Mouse (Mus musculus): ENCODE data around the gene Plcxd1.
A peak's percentile ranks its signal among the peaks of the same experiment; 100 is the strongest.
"Not testable (repeated sequence)": the region's sequence is repeated elsewhere in the genome, so short reads cannot be mapped to it uniquely, and the experiment has no call there.

Gene Plcxd1

DNA sequence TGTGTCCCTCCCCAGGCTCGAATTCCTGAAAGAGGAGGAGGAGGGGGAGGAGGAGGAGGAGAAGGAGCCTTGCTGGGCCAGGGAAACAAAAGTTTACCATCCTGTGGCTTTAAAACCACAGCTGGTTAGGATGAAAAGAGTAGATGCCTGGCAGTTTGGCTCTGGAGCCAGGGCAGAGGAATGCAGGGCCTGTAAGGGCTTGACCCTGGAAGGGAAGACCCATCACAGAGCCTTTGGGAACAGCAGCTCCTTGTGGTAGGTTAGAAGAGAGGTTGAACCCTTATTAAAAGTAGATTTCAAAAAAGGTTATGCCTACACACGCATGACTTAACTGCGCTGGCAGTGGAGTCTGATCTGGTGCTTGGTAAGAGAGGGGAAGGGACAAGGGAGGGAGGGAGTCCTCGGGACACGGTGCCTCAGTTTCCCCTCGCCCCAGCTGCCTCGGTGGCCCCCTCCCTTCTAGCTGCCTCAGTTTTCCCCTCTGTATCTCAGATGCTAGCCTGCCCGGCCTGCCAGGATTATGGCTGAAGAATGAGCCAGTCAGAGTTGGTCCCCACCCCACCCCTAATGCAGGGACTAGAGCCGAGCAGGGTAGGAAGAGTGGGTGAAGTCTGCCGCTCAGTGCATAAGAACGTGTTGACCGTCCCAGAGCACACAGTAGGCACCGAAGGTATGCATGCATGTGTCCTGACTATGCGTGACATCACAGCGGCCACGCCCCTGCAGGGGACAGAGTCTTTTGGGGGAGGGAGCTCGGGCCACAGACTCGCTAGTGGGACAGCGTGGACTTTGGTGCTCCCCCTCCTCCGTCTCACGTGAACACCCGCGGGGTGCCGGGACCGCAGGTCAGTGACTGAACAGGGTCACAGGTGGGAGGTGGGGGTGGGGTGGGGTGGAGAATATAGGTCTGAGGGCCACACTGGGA, at the start of gene Plcxd1:
TSS of gene Plcxd1 (plus strand) at position 314 of the 925 bp plus-strand sequence.
- no peak for DNase-seq

DNA sequence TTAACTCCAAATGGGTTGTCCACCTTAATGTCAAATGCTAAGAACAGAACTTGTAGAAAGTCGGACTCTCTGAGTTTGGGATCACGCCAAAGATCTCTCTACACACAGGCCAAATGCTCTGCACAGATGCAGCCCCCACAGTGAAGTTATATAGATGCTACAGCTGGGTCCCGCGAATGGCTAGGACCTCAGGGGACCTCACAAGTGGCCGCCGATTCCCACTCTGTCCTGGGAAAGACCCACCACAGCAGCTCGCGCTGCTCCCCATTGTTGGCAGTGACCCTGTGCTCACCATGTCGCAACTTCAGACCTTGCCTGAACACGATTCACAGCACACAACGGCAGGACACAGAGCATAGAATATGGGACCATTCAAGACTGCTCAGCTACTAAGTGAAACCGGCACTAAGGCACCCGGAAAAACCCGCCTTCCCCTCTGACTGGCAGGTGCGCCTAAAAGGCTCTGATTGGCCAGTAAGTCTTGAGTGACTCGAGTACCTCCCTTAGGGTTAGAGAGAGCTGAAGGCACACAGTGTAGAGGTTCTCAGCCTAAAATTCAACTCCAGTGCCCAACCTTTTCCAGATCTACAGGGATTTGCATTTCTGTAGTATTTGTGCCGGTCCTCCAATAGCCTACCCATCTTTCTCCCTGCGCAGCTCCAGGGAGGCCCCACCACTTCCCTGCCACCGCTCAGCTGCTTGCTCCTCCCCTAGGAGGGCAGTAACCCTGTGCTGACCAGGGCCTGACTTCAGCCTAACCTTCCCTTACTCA, 41.9 kb upstream of the Plcxd1 start:
- peak; percentile 99 for DNase-seq

DNA sequence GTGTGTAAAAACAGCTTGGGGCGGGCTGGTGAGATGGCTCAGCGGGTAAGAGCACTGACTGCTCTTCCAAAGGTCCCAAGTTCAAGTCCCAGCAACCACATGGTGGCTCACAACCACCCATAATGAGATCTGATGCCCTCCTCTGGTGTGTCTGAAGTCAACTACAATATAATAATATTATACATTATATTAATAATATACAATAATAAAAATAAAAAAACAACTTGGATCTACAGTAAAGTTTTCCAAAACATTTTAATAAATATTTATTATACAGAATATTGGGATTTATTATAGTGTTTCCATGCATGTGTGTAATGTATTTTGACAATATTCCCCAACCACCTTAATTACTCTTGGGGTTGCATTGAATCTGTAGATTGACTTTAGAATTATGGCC, 27.4 kb upstream of the Plcxd1 start, which contains the start of gene Gm17655:
TSS of gene Gm17655 (minus strand) at position 101 of the 400 bp plus-strand sequence.
- not testable (repeated sequence) for DNase-seq

DNA sequence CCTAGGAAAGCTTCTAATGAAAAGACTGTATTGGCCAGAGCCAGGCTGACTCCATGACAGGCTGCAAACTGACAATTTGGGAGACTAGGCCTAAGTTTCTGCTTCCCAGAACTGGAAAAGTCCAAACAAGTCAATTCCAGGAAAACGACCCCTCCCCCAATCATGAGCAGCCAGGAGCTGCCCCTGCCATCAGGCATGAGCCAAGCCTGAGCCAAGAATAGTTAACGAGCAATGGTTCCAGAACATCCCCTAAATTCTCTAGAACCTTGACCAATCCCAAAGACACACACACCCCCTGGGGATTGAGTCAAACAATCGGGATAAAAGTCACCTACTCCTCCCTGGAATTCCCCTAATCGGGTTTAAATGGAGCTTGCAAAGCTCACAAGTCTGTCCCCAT, 16.8 kb upstream of the Plcxd1 start:
- no peak for DNase-seq

DNA sequence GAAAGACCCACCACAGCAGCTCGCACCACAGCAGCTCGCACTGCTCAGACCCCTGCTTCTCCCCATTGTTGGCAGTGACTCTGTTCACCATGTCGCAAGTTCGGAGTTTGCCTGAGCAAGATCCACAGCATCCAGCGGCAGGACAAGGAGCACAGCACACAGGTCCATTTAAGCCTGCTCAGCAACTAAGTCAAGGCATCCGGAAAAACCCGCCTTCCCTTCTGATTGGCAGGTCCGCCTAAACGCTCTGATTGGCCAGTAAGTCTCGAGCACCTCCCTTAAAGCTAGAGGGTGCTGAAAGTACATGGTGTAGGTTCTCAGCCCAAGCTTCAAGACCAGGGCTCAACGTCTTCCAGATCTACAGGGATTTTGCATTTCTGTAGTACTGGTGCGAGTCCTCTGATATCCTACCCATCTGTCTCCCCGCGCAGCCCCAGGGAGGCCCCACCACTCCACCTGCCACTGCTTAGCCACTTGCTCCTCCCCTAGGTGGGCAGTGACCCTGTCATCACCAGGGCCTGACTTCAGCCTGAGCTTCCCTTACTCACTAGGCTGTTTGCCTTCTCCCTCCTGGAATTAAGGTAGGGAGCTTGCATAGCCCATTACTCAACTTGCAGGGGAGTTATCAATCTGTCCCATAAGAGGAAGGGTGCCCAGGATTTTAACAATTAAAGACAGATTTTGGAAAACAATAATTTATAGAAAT, 13.5 kb upstream of the Plcxd1 start:
- DNase-seq = peak; percentile 52

DNA sequence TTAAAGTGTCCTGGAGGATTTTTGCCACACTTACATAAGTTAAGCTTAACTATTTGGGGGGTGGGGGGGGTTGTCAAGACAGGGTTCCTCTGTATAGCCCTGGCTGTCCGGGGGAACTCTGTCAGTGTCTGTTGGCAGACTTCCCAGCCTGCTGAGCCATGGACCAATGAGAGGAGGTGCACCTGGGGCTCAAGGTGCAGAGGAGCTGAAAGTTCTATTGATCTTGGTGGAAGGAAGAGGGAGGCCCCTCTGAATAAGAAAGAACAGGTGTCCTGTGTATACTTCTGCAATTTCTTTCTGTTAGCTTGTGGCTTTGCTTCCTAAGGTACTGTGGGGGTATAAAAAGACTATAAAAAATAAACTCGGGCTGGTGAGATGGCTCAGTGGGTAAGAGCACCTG, 8.2 kb upstream of the Plcxd1 start:
- no peak for DNase-seq

DNA sequence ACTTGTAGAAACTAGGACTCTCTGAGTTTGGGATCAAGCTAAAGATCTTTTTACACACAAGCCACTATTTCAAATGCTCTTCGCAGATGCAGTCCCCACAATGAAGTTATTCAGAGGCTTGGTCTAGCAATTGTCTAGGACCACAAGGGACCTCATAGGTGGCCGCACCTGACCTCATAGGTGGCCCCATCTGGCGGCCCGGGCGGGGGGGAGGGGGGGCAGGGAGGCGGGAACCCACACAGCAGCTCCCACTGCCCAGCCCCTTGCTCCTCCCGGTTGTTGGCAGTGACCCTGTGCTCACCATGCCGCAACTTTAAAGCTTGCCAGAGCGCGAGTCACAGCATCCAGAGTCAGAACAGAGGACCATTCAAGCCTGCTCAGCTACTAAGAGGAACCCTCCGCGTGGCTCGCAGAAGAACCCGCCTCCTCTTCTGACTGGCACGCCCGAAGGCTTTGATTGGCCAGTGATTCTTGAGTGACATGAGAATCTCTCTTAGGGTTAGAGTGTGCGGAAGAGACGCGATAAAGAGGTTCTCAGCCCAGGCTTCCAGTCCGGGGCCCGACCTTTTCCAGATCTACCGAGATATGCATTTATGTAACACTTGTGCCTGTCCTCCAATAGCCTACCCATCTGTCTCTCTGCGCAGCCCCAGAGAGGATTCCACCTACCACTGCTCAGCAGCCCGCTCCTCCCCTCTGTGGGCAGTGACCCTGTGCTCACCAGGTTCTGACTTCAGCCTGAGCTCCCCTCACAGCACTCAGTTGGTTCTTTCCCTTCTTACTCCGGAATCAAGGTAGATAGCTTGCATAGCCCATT, 5.5 kb upstream of the Plcxd1 start, which contains the start of gene Gm35315:
TSS of gene Gm35315 (minus strand) at position 391 of the 817 bp plus-strand sequence.
- peak; percentile 99 for DNase-seq

DNA sequence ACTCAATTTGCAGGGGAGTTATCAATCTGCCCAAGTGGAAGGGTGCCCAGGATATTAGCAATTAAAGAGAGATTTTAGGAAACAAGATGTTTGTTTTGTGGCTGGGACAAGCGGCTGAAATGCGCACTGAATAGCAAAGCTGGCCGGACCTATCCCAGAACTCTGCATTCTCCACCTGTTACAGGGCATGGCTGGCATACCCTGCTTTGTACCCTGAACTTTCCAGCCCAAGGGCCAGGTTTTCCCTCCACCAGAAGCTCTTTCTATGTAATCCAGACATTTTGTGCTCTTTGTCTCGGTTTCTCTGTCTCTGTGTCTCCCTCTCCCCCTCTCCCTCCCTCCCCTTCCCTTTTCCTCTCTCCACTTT, 4.9 kb upstream of the Plcxd1 start:
- no peak for DNase-seq

DNA sequence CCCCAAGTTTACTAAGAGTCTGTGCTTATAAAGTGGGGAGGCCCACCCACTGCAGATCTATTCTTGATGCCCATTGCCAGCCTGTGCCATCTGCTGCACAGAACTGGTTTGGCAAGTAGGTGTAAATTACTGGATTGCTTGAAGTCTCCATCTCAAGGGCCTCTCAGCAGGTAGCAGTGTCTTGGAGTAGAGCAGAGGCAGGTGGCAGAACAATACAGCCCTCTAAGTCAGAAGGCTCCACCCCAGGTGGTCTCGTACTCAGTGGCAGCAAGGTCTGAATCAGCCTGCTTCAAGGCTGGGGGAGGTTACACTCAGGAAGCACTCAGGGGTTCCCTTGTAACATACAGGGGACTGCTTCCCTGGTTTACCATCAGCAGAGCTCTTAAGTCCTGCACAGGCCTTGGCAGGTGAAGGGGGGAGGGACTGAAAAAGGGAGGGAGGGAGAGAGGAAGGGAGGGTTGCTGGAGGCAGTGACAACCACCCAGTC, 735 bp upstream of the Plcxd1 start:
- peak; percentile 79 for DNase-seq

DNA sequence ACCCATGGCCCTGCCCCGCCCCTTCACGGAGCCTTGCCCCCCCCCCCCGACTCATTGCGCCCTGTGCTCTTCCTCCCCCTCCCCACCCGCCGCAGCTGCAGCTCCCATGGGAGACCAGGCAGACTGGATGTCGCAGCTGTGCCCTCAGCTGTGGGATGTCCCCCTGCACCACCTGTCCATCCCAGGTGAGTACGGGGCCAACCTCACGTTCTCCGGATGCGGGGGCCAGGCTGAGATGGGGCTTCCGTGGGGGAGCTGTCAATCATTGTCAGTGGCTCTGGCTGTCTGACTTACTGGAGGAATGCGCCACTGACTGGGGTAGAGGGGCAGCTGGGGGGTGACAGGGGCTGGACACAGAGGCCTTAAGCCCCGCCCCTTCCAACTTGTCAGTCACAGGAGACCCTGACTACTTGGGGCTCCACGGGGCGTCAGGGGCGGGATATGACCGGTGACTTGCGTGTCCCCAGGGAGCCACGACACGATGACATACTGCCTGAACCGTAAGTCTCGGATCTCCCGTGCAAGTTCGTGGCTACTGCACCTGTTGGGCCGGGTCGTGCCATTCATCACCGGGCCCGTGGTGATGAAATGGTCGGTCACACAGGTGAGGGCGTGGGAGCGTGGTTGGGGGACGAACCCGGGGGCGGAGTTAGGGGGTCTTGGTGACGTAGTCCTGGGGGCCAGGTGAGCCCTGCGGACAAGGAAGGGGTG, 1.3 kb downstream of the Plcxd1 start:
- peak; percentile 95 for DNase-seq

DNA sequence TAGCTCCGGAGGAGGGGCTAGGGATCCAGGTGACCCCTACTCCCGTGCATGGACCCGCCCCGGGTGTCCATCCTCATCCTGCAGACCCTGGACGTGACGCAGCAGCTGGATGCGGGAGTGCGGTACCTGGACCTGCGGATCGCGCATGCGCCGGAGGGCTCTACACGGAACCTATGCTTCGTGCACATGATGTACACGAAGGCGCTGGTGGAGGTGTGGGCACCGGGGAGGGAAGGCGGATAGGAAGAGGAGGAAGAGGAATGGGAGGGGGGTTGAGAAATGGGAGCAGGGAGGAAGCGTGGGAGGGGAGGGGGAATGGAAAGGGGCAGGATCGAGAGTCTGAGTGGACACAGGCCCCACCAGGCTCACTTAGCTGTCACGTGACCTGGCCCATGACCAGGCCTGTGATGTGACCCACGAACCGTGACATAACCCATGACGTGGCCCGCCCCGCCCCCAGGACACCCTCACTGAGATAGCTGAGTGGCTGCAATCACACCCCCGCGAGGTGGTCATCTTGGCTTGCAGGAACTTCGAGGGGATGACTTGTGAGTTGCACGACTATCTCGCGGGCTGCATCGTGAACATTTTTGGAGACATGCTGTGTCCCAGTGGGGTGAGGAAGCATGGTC, 2.1 kb downstream of the Plcxd1 start:
- peak; percentile 95 for DNase-seq

DNA sequence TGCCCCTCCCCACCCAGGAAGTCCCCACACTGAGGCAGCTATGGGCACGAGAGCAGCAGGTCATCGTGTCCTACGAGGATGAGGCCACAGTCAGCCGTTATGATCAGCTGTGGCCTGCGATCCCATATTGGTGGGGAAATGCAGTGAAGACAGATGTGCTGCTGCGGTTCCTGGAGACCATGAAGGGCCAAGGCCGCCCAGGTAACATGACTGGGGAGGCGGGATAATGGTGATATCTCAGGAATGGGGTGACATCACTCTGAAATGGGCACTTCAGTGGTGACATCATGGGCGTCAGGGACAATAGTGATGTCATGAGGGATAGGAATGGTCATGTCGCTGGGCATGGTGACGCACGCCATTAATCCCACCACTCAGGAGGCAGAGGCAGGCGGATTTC, 2.7 kb downstream of the Plcxd1 start:
- DNase-seq = peak; percentile 89

DNA sequence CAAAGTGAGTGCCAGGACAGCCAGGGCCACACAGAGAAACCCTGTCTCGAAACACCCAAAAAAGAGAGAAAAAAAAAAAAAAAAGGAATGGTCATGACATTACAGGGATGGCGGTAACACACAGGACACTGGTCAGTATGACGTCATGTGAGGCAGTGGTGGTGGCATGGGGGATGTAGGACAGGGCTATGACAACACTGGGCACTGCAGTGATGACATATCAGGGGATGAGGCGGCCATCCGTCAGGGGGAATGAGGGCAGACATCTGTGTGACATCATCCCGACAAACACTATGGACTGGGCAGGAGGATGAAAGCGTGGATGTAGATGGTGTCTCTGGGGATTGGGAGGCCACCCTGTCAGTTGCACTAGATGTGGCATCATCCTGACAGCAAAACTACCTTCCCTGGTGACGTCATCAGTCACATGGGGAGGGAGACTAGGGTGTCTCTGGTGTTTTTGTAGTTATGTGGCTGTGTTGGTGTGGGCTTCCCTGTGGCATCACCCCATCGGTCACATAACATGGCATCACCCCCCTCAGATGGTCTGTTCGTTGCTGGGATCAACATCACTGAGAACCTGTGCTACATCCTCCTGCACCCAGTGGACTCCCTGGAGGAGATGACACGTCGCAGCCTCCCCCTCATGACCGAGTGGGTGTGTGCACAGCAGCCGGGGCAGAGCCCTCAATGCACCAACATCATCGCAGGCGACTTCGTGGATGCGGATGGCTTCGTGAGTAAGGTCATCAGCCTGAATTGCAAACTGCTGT, 3.3 kb downstream of the Plcxd1 start:
- peak; percentile 89 for DNase-seq

DNA sequence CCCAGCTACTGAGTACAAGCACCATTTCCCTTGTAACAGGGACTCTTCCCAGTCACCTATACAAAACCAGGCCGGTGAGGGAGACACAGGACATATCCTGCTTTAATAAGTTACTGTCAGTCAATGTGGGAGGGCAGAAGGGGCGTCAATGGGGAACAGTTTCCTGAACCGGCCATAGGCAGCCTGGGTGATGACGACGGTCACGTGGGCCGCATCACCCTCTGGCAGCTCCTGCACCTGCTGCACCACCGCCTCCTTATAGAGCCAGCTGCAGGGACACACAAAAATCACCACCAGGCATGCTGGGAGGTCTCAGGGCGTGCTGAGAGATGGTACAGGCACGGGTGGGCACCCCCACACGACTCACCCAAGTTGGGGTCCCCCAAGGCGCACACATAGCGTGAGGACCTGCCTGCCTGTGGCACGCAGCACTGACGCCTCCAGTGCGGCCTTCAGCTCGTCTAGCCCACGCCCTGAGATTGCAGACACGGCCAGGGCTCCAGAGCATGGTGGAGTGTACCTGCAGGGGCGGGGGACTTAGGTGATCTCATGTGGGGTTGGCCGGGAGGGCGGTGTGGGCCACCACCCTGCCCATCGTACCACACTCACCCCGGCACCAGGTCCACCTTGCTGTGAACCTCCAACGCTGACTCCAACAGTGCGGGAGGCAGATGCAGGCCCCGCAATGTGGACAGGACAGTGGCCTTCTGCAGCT, 4.3 kb downstream of the Plcxd1 start:
- DNase-seq = peak; percentile 92

DNA sequence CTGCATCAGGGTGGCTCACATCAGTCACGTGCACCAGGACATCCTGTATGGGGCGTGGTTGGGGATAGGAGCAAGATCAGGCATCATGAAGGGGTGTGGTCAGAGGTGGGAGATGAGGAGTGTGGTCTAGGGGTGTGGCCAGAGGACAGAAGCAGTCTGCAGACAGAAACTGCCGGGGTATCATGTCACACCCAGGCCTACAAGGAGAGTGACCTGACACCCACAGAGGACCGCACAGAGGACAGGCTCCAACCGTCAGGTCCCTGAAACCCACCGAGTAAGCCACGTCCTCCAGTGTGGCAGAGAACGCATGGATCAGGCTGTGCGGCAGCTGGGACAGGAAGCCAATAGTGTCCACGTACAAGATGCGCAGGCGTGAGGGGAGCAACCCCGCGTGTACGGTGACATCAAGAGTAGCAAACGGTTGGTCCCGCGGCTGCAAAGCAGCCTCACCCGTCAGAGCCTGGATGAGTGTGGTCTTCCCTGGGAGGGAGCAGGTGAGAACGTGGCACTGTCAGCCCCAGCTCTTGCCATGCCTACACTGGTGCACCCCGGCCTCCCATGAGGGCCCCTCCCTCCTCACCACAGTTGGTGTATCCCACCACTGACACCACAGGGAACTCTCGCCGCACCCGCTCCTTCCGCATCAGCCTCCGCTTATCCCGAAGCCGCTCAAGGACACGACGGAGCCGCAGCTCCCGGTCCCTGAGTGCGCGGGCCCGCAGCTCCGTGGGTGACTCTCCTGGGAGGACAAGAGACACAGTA, 5.0 kb downstream of the Plcxd1 start:
- peak; percentile 94 for DNase-seq

DNA sequence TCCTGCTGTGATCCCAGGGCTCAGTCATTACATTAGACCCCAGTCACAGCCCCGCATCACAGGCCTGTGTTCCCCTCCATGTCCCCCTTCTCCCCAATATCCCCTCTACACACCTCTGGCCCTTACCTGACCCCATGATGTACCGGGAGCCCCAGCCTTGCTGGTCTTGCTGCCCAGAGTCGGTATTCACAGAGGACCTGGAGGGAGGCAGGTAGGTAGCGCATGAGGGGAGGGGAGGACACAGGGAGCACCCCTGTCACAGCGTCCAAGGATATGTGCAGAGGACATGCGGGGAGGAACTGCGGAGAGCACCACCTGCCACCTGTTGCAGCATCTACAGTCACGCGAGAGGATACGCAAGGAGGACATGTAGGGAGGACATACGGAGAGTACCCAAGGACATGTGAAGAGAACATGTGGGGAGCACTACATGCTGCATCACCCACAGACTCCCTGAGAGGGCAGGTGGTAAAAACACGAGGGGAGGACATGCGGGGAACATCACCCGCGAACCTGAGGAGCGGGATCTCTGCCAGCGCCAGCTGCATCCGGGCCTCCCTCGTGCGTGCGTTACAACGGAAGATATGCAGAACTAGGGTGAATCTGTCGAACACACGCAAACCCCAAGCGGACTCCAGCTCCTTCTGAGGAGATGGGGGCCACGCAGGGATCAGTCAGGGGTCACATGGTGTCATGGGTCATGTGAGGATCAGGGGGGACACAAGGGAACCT, 6.5 kb downstream of the Plcxd1 start:
- DNase-seq = peak; percentile 90

DNA sequence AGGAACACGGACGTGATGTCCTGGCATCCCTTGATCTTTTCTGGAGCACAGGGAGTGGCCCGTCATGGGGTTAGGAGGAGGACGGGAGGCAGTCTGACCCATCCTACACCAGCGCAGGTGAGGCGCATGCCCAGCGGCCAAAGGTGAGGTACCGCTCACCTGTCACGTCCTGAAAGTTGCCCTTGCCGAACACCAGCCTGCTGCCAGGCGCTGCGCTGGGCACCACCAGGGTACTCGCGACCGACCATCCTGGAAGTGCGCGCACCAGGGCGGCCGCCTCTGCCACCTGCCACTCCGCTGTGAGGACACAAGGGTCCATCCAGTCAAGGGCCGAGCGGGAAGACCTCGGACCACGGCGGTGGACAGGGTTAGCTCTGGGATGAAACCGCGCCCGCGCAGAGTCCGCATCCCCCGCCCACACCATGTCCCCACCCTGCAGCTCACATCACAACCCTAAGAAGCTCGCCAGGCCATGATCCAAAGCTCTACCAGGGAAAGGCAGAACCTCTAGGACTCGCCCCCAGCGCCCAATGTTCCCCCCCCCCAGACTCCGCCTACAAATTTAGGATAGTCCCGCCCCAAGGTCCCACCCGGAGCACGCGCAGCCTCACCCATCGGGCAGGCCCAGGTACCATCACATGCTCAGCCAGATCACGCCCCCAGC, 7.3 kb downstream of the Plcxd1 start:
- peak; percentile 97 for DNase-seq
